Mouse (Mus musculus) natural killer cell, adult 2 months (primary cell): ENCODE data around the gene Camk2d.

ENCODE experiments used
- DNase-seq, 2 experiments: peaks; one replicate each; pipeline ENCODE4 v3.0.0; 2022; ENCODE audit warnings: low spot score in 2 of 2

Camk2d gene

DNA sequence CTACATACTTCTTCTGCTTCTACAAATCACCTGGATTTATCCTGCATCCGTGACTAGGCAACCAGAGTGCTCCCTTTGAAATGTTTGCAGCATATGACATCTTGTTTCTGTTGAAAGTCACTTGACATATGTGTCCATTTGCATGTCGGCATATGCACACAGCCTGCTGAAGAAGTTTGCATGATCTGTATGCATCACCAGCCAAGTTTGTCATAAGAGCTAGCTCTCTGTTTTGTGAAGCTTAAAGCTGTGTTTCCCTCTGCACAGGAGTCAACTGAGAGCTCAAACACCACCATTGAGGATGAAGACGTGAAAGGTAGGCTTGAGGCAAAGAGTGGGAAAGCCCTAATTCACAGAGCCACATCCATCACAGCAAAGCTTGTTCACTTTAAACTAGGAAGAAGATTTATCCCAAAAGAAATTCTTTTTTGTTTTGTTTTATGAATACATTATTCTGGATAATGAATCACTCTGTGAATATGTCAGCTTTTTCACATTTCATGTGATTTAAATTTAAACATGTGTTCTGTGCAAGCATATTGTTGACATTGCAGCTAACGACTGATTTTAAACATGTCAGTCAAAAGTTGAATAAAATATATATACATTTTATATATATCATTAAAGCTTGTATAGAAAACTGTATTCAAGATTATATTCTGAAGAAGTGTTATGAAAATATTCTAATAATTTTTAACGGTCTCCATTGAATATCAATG, 214.4 kb downstream of the Camk2d start:
- peak in 1 of 2 experiments; percentile 26 for DNase-seq

DNA sequence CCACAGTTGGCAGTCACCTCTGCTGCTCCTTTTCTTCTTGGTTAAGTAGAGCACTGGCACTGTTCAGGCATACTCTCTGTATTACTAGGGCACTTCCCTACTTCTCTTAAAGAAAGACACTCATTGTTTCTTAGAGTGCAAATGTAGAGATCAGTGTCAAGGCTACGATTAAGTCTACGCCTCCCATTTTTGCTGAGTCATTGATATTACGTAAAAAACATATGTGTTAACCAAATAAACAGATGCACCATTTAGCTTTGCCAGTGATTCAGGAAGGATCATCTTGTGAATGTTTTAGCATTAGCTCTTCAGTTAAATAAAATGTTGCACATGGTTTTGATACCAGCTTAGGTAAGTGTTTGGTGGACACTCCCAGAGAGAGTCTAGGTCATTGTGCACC, 215.5 kb downstream of the Camk2d start:
- DNase-seq: no peak

DNA sequence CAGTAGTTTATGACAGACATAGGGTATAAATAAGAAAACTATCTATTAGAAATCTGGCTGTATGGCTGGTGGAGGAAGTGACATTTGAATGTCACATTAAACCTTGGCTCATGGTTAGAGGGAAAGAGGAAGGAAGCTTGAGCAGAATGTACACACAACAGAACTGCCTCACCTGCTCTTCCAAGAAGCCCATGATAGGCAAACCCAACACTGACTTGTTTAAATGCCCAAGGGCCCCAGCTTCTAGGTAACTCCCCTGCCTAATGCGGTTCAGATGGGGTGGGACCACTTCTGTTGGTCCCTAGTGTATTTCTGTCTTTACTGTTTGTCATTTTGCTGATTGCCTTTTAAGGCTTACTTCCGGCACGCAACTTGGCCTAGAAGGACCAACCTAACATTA, 226.3 kb downstream of the Camk2d start:
- DNase-seq: peak in 1 of 2 experiments; percentile 55

DNA sequence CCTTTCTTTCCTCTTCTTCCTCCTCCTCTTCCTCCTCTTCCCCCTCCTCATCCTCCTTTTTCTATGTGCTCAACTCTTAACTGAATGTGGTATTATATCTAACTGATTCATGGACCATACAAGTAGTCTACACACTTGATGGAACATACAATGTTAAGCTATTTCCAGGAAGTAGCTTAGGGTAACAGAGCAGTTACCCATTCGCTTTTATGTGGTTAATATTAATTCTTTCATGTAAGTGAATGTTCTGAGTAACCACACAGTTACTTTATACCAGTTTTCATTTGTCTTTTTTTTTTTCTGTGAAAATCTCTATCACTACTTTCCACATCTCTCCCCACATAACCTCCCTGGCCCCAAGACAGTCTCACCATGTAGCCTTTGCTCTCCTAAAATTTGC, 228.8 kb downstream of the Camk2d start:
- DNase-seq: no peak

DNA sequence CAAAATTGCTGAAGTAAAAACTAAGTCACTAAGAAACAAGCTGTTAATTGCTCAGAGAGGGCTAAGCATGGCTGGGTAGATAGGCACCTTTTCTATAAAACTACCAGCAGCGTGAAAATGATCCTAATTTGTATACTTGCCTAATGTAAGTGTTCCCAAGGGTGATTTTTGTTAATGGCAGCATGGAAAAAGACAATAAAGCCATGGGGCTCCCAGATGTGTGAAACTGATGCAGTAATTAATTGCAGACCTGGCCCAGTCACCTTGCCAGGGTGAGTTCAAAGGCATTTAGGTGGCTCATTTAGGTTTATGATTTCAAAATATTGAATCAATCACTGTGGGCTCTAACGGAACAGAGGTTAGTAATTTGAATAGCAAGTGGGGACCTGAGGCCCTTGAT, 230.1 kb downstream of the Camk2d start:
- no peak for DNase-seq

DNA sequence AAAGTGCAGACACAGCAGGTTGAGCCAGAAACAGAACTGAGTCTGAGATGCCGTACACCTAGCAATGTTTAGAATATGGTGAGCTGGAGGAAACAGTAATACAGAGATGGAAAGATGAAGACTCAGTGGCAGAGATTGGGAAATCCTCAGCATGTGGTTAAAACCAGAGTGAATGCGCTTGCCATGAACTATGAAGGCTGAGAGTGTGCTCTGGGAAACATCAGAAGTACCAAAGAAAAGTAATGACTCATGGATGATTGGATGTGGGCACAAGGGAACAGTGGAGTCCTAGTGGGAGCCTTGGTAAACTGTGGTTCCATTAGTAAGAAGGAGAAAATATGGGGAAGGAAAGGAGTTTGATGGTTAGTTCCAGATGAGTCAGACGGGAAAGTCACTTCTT, 231.8 kb downstream of the Camk2d start:
- no peak for DNase-seq

DNA sequence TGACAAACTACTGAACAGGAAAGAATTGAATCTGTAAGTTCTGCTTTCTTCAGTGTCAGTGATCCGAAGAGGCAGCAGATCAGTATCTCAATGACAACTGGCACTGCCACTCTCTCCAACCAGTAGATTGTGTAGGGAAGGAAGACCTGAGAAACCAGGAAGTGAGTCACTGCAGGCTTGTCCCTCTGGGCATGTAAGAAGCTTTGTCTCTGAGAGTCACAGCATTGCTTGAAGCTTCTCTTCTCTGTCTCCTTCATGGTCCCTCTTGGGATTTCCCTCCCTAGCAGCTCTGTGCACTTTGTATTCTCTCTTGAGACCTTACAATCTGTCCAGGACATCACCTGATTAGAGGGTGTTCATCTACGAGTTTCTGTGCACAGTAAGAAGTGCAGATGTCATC, 233.7 kb downstream of the Camk2d start:
- DNase-seq: peak in 1 of 2 experiments; percentile 21

DNA sequence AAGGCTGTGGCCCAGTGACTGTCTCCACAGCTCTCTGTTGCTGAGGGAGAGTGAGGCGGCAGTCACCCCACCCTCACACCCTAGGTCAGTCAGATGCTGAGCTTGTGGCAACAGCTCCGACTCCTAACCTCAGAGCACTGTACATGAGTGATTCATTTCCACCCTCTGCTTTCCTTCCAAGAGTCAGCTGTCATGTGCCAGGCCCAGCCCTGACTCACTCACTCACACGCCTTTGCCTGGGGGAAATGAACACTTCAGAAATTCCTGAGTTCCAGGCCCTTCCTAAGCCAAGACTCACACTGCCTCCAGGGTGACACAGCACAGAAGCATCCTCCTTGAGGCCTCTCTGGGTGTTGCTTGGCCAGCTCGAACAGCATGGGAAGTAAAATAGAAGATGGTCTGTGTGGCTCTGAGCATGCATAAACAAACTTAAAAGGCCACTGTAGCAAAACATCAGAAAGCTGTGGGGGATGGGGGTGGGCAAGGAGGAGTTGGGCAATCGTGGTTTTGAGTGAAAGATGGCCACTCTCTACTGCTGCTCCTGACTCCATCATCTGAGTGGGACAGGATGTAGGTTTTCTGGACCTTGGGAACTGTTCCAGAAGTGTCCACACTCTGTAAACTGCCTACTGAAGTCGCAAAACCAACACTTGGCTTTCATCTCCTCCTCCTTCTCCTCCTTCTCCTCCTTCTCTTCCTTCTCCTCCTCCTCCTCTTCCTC, 235.5 kb downstream of the Camk2d start:
- no peak for DNase-seq

DNA sequence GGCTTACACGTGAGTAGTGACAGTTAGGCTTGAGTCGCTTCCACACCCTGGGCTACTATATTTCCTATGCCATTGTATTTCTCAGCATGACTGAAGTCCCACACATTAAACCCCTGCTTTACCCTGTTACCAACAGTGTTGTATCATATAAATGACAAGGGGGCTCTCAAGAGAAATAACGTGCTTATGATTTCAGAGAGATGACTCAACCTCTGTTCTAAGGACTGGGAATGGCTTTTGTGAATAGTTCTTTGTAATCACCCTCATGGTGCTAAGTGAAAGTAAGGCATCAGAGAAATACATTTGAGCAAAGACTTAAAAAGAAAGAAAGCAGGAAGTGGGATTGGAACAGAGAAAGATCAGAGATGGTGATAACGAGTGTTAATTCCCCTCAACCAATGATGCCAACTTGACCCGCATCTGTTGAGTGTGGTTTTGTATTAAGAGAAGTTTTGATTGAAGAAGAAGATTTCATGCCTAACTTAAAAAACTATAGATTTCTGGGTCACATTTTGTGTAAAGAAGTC, 238.6 kb downstream of the Camk2d start:
- DNase-seq: no peak

DNA sequence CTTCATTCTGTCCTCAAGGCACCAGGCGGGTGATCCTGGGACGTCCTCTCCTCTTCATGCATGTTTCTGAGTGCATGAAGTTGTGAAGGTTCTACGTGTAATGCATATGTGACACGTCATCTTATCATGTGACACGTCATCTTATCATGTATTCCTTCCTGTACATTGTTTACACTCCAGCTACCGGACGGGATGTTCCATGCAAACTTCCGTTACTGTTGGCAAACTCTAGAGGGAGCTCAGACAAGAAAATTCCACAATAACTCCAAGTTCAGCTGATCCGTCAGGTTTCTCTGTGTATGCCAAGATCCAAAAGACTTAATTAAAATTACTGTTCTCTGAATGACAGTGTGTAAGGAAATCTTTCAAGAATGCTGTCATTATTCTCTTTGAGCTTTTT, 246.7 kb downstream of the Camk2d start:
- DNase-seq: no peak

DNA sequence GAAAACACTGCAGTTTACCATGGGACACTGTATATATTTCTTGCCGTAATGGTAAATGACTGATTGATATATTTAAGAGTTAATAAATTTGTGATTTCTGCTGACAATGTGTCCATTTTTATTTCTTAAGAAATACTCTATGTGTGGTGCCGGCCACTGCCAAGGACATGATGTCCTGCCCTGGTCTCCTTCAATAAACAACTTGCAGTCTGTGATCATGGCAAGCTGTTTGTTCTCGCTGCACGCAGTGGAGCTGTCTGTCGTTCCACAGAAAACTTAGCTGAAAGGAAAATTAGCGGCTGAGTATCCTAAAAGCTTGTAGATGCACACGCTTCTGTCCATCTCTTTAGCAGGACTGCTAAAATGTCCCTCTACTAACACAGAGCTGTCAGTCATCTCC, 248.7 kb downstream of the Camk2d start:
- DNase-seq: no peak

DNA sequence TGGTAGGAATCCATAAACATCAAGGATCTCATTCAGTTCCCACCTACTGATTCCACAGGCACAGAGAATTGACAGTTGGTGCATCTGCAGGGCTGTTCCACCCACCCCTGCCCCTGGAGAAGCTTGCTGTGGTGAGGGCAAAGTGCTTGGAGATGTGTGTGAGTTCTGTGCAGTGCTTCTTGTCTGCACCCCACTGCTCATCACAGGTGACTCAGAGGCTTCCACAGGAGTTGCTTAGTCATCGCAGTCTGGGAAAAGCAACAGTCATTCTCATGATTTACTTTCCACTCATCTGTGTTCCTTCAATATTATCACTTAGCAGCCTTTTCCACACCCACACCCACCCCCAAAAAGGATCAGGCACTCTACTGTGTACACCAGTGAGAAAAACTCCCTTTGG, 252.0 kb downstream of the Camk2d start:
- DNase-seq: no peak

DNA sequence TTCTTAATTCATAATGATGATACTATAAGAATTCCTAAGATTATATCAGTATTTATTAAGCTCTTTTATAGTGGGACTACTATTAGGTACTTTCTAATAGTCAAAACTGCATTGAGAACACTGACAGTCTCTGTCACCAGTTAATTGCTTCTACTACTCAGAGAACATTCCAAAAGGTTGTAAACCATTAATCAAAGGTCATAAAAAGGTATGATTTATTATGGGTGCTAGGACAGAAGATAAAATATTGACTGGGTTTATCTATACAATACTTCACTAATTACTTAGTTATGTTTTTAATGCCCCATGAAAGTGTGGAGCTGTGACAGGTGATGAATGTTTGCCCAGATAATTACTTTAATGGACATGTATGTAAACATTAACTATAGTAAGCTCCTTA, 264.3 kb downstream of the Camk2d start:
- no peak for DNase-seq

DNA sequence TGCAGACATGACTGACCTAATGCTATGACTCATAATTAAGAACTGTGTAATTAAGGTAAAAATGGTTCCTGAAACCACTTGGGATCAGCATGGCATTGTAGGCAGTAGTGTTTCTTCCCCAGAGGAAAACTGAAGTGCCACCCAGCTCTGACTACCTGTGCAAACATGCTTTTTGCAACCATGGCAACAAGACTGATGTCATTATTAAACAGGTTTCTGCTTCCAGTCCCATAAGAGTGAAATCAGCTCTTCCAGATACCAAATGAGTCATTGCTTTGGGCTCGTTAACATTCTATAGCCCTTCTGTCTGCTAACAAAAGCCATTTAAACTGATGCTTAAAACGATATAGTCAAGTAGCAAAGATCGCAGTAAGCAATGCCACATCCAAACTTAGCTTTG, 273.5 kb downstream of the Camk2d start:
- no peak for DNase-seq

DNA sequence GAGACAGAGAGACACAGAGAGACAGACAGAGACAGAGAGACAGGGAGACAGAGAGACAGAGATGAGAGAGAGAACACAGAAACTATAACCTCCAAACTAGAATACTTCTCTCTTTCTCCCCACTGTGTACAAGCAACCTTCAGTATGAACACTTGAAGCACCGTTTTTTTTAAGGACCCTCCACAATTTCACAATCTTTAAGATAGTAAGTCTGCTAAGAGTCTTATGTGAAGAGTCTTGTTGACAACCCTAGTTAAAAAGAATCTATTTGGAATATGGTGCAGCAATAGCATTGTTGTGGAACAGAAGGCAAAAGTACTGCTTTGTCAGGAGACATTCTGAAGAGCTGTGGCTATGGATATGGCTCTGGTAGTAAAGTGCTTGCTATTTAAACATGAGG, 274.6 kb downstream of the Camk2d start:
- no peak for DNase-seq

DNA sequence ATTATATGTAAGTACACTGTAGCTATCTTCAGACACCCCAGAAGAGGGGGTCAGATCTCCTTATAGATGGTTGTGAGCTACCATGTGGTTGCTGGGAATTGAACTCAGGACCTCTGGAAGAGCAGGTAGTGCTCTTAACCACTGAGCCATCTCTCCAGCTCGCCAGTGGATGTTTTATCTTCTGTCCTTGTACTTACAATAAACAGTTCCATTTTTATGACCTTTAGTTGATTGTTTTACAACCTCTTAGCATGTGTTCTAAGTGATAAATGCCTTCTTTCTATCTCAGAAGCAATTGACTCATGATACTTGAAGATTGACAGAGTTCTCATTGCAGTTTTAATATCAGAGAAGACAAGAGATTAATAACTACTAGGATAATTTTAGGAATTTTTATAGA, 282.1 kb downstream of the Camk2d start:
- DNase-seq: no peak

DNA sequence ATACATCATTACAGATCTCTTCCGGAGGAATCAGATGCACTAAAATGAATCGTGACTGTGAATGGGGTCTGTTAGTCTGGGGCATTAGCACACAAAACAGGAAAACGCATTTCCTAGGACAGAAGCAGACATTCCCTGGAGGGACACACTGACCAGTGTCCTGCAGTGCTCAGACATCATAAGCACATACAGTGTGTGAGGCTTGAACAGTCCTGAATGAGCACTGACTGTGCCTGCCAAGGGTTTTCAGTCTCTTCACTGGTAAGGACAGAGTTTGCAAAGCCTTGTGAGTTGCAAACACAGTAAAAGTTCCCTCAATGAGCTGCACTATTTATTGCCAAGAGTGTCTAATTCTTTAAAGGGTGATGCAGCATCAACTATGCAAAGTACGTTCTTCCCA, 290.0 kb downstream of the Camk2d start:
- no peak for DNase-seq

DNA sequence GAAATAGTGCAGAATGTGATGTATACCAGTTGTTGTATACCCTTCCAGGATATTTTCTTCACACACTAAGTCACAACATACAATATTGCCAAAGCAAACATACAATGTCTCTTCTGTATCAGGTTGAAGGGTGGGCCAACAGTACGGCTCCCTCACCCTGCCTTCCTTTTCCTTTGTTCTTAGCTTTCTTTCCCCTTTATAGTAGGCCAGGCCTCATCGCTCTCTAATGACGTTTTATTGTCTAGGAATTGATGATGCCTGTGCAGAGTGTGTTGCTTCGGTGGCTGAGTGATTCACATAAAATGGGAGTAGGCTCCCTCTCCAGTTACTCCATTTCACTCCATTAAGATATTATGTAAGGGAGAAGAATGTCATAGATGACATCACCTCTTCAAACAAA, 290.5 kb downstream of the Camk2d start:
- DNase-seq: no peak
